Mouse (Mus musculus) thymus, postnatal 10 days (tissue): ENCODE data around the gene Skil.
"Not testable (repeated sequence)": the region's sequence is repeated elsewhere in the genome, so short reads cannot be mapped to it uniquely, and the experiment has no call there.

ENCODE experiments used
- DNase-seq, 2 experiments: peaks; one replicate each; pipeline ENCODE4 v3.0.0; 2021; ENCODE audit warnings: low spot score in 2 of 2

Skil gene

GRCm38 (mm10) chr3:31126848-31127247 is 32.0 kb downstream of the Skil start:
- no peak for DNase-seq

DNA sequence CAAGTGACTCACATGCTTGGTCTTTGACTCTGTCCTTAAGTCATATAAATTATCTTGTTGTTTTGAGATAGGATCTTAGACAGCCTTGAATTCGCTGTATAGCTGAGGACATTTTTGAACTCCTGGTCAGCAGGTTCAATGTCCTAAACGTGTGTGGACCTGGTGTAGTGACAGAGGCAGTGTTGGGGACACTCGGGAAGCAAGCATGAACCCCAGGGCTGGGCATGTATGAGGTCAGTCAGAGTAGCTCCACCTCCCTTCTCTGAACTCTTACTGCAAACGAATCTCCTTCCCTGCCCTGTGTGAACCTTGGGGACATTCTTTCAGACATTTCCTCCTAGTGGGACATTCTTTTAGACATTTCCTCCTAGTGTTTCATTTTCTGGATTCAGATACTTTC is 34.9 kb downstream of the Skil start:
- no peak for DNase-seq

DNA sequence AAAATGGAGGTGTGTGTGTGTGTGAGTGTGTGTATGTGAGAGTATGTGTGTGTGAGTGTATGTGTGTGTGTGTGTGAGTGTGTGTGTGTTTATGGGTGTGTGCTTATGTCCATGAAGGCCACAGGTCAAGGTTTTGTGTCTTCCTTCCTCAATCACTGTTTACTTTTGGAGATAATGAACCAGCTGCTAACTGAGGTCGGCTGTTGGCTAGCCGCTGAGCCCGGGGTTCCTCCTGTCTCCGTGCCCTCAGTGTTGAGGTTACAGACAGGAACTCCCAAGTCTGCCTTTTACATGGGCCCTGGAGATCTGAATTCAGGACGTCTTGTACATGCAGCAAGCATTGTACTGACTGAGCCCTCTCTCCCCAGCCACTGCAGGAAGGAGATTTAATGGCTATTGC is 38.8 kb downstream of the Skil start:
- no peak for DNase-seq

GRCm38 (mm10) chr3:31134246-31134645 is 39.4 kb downstream of the Skil start:
- no peak for DNase-seq

GRCm38 (mm10) chr3:31134696-31135095 is 39.8 kb downstream of the Skil start:
- no peak for DNase-seq

DNA sequence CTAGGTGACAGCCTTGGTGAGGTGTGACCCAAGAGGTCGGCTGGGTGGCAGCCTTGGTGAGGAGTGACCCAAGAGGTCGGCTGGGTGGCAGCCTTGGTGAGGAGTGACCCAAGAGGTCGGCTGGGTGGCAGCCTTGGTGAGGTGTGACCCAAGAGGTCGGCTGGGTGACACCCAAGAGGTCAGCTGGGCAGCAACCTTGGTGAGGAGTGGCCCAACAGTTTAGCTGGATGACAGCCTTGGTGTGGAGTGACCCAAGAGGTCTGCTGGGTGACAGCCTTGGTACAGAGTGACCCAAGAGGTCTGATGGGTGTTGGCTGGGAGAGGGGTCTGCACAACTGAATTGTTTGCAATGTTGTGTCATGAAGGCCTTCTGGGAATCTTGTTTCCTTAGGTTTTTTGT is 41.7 kb downstream of the Skil start:
- DNase-seq = not testable (repeated sequence)

DNA sequence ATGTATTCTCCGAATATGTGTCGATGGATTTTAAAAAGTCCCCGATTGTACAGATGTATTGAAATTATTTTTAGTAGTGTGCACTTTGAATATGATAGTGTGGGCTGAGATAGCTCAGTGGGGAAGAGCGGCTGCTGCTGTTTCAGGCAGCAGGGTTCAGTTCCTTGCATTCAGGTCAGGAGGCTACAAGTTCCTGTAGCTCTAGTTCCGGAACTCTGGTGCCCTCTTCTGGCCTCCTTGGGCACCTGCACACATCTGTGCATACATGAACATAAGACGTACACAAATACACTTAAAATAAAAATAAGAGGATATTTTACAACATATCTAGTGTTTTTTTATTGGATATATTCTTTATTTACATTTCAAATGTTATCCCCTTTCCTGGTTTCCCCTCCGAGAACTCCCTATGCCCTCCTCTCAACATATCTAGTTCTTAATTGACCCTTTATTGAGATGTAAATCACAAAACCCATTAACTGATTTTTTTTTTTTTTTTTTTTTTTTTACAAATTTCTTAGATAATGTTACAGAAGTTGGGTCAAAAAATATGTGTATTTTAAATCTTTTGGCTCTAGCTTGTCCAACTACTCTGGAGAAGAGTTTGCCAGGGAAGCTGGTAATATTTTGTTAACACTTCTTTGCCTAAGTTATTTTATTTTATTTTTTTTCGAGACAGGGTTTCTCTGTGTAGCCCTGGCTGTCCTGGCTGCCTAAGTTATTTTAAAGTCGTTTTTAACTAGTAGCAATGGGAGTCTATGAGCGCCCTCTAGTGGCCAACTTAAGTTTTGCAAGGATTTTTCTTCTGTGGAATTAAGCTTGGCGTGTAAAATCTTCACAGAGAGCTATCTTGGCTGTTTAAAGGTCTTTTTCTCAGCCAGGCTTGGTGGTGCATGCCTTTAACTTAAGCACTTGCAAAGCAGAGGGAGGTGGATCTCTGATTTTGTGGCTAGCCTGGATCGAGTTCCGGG is 43.9 kb downstream of the Skil start:
- peak; percentile 44 to 74 for DNase-seq

DNA sequence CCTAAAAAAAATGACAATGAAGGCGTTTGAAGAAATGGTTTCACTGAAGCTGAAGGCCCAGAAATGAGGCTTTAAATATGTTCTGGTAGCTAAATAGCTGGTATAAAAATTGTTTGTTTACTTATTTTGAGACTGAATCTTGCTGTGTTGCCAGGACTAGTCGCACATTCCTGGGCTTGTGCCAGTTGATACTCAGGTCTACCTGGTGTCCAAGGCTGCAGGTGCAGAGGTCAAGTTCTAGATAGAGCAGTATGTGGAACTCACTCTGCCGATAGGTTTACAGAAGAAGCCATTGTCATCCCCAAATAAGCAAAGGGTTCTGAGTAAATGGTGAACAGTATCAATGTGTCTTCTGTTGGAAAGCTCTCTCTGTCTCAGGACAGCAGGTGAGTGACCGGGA is 46.8 kb downstream of the Skil start:
- DNase-seq = no peak

GRCm38 (mm10) chr3:31145222-31145621 is 50.4 kb downstream of the Skil start:
- DNase-seq = not testable (repeated sequence)

- peak in 1 of 2 experiments; percentile 69 for DNase-seq
These were observed 50.9 kb downstream of the Skil start for GRCm38 (mm10) chr3:31145641-31146290.

GRCm38 (mm10) chr3:31148595-31148994 is 53.7 kb downstream of the Skil start:
- no peak for DNase-seq

DNA sequence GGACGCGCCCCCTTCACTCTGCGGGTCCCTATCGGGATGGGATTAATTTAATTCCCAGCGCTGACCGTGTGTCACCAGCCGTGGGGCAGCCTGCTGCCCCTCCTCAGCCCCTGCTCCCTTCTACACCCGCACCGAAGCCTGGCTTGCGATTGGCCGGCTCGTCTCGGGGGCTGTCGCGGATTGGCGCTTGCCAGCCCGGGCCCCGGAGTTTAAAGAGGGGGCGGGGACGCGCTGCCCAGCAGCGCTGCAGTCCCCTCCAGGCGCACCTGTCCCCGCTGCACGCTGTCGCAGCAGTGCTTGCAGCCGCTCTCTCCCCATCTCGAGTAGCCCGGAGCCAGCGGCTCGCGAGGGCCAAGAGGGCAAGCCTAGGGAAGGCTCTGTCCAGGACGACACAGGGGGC is 54.8 kb downstream of the Skil start, which contains the start of gene Cldn11:
Gene Cldn11, plus strand, starts transcription at position 215 of the 400 bp plus-strand sequence.
- peak in 1 of 2 experiments; percentile 30 for DNase-seq

DNA sequence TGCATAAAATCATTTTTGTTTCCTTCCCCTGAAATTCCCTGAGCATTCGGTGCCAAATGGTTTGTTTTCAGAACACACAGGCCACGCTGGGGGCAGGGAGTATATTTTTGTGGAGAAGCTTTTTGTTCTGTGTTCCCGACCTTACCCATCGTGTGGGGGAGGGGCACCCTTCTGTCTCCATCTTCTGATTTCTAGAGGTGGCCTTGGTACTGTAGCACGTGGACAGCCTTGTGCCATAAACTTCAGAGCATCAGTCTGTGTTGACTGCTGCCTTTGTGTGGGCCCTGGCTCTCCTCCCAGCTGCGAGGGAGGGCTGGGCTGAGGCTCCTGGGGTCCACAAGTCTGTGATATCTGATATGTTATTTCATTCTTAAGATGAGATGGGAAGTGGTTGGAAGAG is 57.2 kb downstream of the Skil start:
- no peak for DNase-seq

GRCm38 (mm10) chr3:31156126-31156525 is 61.3 kb downstream of the Skil start:
- no peak for DNase-seq

- no peak for DNase-seq
These were observed 62.9 kb downstream of the Skil start for GRCm38 (mm10) chr3:31157776-31158175.

DNA sequence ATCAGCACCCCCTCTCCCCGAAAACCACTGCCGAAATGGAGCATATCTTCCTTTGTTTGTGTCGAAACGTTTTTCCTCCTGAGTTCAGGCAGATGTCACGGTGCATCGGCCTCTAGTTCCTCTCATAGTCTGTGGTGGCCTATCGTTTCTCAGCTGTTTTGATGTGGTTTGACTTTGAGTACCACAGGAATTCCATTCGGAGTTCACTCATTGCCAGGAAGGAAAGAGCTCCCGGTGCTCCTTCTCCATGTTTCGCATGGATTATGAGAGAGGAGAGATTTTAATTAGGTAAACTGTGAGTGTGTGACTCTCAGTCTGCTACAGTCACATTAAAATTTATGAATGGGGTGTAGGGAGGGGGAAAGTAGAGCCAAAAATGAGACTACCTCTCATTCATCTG is 65.2 kb downstream of the Skil start:
- no peak for DNase-seq

DNA sequence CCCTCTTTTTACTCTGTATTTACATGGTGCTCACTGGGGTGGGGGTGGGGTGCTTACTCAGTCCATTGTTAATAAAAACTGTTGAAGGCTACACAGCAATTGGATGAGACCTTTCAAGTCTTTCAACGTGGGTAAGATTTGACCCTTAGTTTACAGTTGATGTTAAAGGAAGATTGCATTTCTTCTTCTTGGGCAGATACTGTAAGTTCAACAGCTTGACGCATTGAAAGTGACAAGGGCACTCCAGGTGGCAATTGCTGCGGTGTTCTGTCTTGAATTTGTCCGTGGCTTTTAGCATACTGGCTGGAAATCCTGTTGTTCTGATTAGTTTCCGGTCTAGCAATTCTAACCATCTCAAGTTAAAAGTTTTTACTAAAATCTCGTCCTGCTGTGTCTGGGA is 66.5 kb downstream of the Skil start:
- no peak for DNase-seq

DNA sequence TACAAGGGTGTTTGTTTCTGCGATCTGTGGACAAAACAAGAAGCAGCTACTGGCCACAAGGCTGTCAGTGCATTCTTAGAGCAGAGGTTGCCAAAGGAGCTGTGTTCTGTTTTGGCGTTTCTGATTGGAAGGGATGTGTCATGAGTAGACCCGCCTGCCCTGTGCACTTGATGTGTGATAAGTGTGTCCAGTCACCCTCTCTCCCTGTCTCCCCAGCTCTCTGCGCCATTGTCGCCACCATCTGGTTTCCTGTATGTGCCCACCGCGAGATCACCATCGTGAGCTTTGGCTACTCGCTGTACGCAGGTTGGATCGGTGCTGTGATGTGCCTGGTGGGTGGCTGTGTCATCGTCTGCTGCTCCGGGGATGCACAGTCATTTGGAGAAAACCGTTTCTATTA is 68.0 kb downstream of the Skil start:
- no peak for DNase-seq

GRCm38 (mm10) chr3:31165803-31166202 is 70.9 kb downstream of the Skil start:
- no peak for DNase-seq

DNA sequence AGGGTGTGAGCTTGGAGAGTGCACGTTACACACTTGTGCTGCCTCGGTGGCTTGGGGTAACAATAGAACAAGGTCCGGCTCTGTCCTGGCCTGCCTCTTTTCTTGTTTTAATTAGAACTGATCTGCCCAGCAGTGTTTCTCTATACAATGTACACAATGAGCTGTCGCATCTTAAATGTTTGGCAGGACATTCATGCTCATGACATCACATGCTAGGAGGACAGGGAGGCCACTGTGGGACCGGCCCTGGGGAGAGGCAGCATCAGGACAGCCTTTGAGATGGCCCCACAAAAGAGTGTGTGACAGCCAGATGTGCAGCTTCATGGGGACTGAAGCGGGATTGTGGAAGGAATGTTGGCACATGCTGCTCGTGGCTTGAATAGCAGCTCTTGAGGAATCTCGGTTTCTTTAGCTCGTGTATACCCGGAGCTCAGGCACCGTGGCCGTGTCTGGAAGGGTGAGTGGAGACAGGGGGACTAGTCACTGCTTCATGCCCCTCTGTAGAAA is 71.6 kb downstream of the Skil start:
- DNase-seq = no peak
